In genomic region chr8:73645582-73645981, GRCm38 (mm10) we compare ENCODE assay signal across 35 mouse cellular contexts.
"Had no signal": no experiment of that assay in that cellular context is flagged by ENCODE, and none has a peak within 500 bp of the region (broad histone marks: within the 10 kb centered on the region; RNA-seq: fewer than 3 reads in every experiment).

No protein-coding gene starts in this region.

- H3K4me1 ChIP-seq: heart, embryonic 10.5 days; heart, embryonic 12.5 days; heart, embryonic 13.5 days; heart, embryonic 15.5 days; hindbrain, embryonic 10.5 days; hindbrain, embryonic 12.5 days; hindbrain, embryonic 13.5 days; hindbrain, embryonic 15.5 days; intestine, embryonic 15.5 days; kidney, embryonic 15.5 days had no signal

- DNase-seq: heart, postnatal 10 days; heart, postnatal 14 days; heart, postnatal 36 days; heart, postnatal 4 days; kidney, adult 11 months; kidney, adult 18-20 months; kidney, adult 2 months; kidney, adult 8-10 months; kidney, adult 9 months; kidney, postnatal 10 days; kidney, postnatal 14 days; kidney, postnatal 25 days; kidney, postnatal 36 days; kidney, postnatal 4 days; layer of hippocampus, adult 9-11 months; layer of hippocampus, postnatal 36 days had no signal

- ATAC-seq: hindbrain, embryonic 16.5 days; hindbrain, postnatal 0 days; inflammation-experienced regulatory T-cells, adult 6 months; intestine, embryonic 15.5 days; intestine, embryonic 16.5 days; intestine, postnatal 0 days had no signal

- H3K27ac ChIP-seq: heart, embryonic 10.5 days; heart, embryonic 13.5 days; heart, embryonic 15.5 days; hindbrain, embryonic 10.5 days; hindbrain, embryonic 12.5 days; hindbrain, embryonic 13.5 days; hindbrain, embryonic 14.5 days; hindbrain, embryonic 15.5 days; hindbrain, postnatal 0 days; intestine, embryonic 15.5 days; kidney, embryonic 15.5 days; kidney, postnatal 0 days; layer of hippocampus, adult 2 months had no signal

- H3K4me2 ChIP-seq: heart, embryonic 11.5 days; heart, embryonic 12.5 days; heart, embryonic 13.5 days; heart, embryonic 15.5 days; hindbrain, embryonic 12.5 days; hindbrain, embryonic 13.5 days; hindbrain, embryonic 14.5 days; hindbrain, embryonic 15.5 days; intestine, embryonic 15.5 days; kidney, embryonic 15.5 days had no signal

- H3K4me3 ChIP-seq: heart, embryonic 10.5 days; heart, embryonic 12.5 days; heart, embryonic 13.5 days; heart, embryonic 15.5 days; hindbrain, embryonic 10.5 days; hindbrain, embryonic 12.5 days; hindbrain, embryonic 13.5 days; hindbrain, embryonic 15.5 days; intestine, embryonic 15.5 days; kidney, embryonic 15.5 days; layer of hippocampus, adult 2 months had no signal

- H3K9me3 ChIP-seq: heart, embryonic 10.5 days; heart, embryonic 15.5 days; hindbrain, embryonic 12.5 days; hindbrain, embryonic 13.5 days; hindbrain, embryonic 15.5 days; intestine, embryonic 15.5 days; kidney, embryonic 15.5 days had no signal

- H3K9ac ChIP-seq: heart, embryonic 12.5 days; heart, embryonic 13.5 days; heart, embryonic 15.5 days; hindbrain, embryonic 12.5 days; hindbrain, embryonic 13.5 days; hindbrain, embryonic 14.5 days; hindbrain, embryonic 15.5 days; intestine, embryonic 15.5 days; kidney, embryonic 15.5 days had no signal

- H3K36me3 ChIP-seq: heart, embryonic 10.5 days; heart, embryonic 12.5 days; heart, embryonic 13.5 days; heart, embryonic 15.5 days; hindbrain, embryonic 10.5 days; hindbrain, embryonic 12.5 days; hindbrain, embryonic 13.5 days; hindbrain, embryonic 15.5 days; intestine, embryonic 15.5 days; kidney, embryonic 15.5 days had no signal

- H3K27me3 ChIP-seq: heart, embryonic 12.5 days; heart, embryonic 13.5 days; heart, embryonic 15.5 days; hindbrain, embryonic 12.5 days; hindbrain, embryonic 13.5 days; hindbrain, embryonic 15.5 days; intestine, embryonic 15.5 days; kidney, embryonic 15.5 days had no signal
